Mouse (Mus musculus) thymus, postnatal 25 days (tissue): ENCODE measurements around the gene Insyn1.

ENCODE experiments used
- DNase-seq: peaks from one replicate; pipeline ENCODE4 v3.0.0; 2022

Gene Insyn1

DNA sequence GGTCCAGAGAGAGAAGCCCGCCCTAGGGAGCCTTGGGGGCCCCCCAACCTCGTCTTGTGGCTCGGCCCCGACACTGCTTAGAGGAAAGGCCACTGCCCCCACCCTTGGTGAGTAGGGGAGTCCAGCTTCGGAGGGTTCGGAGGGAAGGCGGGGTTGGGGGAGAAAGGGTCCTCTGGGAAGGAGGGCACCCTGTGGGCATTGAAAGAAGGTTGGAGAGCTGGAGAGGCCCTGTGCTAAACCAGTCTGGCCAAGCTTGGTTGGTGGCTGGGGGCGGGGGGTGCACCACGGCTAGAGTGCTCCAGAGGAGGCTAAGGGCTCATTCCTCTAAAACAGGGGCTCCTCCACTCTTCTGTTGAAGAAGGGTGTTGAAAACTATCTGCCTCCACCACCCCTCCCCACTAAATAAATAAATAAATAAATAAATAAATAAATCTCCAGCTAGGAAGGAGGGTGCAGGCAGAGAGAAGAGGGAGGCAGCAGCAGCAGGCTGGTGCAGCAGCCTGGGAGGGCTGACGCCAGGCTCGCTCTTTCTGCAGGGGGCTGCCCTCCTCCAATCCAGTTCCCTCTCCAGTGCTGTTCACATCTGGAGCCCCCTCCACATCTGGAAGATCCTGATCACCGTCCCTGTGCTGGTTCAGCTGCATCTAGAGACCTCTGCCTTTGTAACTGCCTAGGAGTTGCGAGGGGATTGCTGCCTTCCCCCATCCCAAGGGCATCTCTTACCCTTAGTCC, 896 bp downstream of the Insyn1 start:
- no peak for DNase-seq

DNA sequence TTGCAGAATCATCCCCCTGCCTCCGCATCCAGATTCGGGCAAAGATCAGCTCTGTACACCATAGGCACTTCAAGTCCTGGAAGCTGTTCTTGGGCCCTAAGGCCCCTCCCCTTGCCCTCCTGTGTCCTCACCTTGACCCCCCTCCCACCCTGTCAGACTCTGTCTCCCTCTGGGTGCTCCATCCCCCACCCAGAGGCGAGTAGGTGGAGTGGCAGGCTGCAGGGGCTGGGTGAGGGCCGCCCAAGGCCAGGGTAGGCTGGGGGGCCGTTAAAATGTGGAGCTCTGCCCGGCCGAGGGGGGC, 1.4 kb downstream of the Insyn1 start:
- no peak for DNase-seq

DNA sequence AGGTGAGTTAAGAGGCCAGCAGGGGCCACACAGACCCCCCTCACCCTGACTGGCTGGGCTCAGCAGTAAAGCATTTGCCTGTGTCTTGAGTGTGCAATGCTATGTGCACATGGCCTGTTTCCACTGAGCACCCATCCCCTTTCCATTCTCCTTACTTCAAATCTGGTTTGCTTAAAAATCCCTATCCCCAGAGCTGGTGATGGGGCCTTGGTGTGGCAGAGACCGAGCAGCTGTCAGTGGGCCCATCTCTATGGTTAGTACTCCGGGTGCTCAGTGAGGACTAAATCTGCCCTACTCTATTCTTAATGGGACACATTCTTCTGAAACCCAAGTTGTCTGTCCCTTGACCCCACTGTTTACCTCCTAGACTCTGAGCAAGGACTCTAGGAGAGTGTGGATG, 2.0 kb downstream of the Insyn1 start:
- DNase-seq = no peak

DNA sequence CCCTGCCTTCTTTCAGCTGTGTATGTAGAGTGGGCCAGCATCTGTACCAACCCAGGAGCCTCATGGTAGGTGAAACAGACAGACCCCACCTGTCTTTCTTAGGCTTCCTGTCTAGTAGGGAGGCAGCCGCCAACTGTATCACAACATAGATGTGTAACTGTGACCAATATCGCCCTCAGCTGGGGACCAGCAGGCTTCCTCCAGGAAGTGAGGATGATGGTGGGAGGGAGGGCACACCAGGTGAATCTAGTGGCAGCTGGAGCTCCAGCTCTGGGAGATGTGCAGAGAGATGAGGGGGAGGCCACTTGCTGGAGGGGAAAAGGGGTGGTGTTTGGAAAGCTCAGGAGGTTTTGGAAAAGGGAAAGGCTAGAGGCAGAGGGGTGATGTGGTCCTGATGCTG, 6.6 kb downstream of the Insyn1 start:
- DNase-seq = no peak

DNA sequence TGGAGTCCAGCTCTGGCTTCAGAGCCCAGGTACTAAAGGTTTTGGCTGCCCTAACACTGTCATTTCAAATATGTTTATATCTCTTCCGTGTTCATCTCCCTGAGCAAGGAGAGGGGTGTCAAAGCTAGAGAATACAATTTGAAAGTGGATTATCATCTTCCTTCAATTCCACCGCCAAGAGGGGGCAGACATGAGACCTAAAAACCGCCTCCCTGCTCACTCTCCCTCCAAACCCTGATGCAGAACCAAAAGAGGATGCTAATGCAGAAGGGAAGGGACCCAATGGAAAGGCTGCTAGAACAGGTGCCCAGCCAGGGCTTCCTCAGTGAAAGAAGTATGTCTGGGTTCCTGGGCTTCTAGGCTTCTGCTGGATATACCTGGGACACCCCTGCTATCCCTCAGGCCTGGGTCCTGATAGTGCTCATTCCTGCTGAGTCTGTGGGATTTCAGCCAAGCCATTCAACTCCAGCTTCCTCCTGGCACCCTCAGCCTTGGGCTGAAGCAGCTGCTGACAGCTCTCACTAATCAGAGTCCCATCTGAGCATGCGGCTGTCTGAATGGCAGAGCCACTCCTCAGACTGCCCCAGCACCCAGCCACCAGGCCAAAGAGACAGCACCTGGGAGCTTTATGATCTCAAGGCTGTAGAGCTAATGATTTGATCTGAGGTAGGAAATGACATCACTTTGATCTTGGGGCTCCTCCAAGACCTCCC, 8.2 kb downstream of the Insyn1 start:
- peak; percentile 26 for DNase-seq

DNA sequence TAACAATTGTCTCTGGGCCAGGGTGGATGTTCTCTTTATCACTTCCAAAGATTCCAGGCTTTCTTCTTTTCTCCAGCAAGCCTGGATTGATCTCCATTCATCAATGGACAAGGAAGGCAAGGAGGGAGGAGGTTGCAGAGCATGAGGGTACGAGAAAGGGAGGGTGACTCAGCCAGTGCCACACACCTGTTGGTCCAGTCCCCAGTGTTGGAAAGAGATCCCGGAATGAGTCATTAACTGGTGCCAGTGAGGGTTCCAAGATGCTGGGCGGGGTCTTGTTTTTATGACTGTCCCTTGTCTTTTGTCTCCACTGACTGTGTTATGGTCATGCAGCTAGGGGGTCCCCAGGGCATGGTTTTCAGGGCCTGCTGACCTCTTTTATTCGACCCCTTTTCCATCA, 9.5 kb downstream of the Insyn1 start:
- DNase-seq = no peak

DNA sequence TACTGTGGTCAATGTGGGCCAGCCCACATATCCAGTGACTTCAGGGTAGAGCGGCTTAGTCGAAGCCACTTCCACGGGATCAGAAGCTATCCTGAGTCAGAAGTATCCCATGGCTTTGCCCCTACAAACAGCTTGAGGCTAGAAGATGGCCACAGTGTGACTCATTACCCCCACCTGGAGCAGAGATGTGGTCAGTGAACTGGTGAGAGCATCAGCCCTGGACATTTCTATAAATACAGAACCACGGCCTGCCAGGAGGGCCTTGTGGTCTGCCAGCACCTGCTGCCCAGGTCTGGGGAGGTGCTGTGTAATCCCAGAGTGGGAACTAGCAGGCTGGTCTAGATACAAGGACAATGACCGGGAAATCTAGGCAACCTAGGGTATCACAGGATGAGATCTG, 12.5 kb downstream of the Insyn1 start:
- DNase-seq = no peak

DNA sequence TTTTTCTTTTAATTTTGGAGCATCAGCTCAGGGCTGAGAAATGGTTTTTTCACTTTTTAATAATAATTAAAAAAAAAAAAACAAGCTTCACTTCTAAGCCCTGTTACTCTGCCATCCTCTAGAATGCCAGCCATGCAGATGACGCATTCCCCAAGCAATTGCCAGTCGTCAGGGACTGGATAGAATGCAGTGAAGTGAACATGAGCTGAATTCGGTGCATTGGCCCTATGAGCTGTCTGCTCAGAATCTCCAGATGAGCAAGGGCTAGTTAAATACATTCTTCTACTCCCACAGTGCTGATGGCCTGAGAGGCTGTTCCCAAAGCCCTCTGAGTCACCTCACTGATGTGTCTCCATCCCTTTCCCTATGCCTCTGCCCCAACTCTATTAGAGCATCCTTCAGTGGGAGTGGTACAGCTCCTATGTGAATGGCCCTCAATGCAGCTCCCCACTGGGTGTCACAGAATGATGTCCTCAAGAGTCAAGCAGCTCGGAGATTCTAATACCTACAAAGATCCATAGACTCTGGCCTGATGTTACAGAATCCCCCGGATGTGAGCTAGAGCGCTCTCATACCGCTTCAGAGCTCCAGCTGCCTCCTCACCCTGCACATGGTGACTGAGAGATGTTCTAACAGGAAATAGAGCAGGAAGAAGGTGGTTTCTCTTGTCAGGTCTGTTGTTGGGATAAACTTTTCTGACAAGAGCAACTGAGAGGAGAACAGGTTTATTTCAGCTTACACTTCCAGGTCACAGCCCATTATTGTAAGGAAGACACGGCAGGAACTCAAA, 19.0 kb downstream of the Insyn1 start:
- peak; percentile 49 for DNase-seq

DNA sequence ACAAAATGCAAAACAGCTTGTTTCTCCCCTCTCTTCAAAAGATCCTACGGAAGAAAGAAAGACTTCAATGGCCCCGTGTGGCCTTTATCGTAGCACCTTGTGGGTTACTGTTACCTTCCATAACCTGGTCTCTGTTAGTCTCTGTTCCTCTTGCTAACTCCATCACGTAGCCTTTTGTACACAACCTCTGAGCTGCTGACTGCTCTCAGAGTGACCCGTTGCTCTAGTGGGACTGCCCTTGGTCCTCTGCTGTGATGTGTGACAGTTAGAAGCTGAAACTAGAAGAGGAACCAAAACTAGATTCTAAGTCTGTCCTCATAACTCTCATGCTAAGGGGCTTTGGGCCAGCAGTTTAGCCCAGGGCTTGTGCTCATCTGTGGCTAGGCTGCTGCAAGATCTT, 22.0 kb downstream of the Insyn1 start:
- no peak for DNase-seq

DNA sequence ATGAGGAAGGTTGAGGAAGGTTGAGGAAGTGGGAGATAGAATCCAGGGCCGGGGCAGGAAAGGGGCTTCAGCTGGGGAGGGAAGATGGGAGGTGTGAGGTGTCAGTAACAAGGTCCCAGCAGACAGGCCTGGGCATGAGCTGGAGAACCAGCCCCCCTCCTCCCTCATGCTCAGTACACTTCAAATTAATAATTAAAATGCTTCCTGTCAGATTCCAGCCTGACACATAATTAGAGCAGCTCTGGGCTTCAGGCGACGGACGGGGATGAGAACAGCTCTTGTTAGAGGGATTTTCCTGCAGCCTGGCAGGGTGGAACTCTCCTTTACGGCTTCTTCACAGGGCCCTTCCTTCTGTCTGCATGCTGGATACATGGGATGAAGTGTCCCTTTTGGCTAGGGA, 25.3 kb downstream of the Insyn1 start:
- no peak for DNase-seq

DNA sequence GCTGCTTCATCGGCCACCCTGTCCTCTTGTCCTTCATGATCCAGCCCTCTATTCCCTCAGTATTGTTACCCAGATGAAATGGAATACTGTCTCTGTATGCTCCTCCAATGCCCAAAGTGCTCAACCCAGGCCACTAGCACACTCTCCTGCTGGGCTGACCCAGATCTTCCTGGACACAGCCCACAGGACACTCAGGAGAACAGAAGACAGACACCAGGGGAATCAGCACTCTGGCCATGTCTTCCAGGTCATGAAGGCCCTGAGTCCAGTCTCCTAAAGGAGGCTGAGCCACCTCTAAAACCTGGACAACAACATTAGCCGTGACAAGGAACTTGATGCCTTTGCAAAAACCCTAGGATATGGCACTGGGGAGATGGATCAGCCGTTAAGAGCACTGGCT, 28.1 kb downstream of the Insyn1 start:
- DNase-seq = no peak

DNA sequence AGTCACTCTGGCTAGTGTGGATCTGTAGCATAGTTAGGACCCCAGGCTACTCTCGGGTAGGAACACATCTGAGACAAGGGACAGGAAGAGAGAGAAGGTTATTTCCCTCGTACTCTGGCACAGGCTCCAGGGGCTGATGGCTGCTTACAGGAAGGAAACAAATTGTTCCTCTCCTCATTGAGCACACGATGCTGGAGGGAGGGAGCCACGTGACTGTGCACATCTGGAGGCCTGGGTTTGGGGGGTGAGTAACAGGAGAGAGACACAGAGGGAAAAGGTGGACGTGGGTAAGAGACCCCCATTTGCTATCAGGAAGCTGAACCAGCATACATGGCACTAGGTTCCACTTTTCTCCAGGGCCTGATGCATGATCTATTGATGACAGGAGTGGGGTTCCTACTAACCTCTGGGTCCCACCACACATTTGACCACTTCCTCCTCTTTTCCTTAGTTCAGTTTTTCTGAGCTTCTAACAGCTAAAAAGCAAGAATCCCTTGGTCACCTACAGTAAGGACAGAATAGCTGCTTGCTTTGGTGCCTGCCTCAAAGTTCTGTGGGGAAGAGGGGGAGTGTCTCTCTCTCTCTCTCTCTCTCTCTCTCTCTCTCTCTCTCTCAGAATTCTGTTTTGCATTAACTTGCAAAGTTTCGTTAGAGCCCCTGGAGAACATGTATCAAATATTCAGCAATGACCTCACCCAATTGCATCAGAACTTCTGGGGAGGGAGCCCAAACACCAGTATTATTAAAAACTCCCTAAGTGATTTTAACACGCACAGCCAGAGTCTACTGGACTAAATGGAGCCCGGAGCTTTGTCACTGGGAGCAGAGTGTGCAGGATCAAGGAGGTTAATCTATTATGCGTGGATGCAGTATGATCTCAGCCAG, 29.7 kb downstream of the Insyn1 start:
- DNase-seq = peak; percentile 31

DNA sequence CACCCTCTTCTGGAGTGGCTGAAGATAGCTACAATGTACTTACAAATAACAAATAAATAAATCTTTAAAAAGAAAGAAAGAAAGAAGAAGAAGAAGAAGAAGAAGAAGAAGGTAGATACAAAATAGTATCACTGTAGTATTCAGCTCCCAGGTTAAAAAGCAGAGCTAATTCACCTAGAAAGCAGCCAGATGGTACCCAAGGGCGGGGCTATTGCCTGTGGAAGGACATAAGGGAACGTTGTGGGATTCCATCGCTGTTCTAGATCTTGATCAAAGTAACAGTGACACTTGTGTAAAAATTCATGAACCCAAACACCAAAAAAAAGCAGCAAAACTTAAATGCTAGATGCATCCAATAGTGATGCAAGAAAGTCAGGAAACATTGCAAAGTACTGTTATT, 31.6 kb downstream of the Insyn1 start:
- no peak for DNase-seq

DNA sequence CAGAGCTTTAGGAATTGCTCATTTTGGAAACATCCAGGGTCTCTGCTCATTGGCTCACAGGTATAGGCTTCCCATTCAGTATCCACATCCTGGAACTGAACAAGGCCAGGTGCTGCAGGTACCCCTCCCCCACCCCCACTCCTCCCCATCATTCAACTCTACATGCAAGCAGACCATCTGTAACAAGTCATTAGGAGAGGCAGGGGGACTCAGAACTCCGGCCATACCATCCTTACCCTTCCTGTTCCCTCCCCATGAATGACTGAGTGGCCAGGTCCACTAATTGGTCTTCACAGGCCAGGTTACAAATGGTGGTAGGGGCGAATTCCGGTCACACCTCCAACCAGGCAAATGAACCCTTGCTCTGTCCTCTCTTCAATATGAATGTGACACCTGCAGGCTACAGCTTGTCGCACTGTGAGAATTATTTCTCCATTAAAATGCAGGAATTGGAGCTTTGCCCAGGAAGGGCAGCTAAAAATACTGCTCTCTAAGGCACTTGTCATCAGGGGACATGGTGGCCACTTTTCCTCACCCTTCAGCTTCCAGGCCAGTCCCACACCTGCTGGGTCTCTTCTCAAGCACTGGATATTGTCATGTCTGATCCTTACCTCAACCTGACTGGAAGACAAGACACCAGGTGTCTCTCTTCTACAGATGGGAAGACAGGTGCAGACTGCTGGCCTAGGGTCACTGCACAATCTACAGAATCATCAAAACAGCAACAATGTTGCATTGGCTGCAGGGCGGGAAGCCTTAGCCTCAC, 32.6 kb downstream of the Insyn1 start:
- DNase-seq = no peak

DNA sequence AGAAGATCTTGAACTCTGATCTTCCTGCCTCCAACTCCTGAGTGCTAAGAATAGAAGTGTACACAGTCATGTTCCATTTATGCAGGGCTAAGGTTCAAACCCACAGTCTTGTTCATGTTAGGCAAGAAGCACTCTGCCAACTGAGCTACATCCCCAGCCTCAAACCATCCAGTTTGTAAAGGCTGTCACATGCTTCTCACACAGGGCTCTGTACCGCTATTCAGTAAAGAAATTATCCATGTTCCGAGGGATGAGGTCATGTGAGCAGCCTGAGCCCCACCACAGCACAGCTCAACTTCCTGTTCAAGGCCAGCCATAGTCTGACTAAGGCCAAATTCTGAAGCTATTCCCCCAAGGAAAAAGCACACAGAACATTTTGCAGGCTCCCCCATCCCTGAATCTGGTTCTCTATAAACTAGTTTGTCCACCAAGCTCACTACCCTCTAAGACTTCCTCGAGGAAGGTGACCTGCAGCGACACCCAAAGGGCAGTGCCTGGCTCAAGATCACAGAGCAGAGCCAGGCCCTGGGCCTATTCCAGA, 33.5 kb downstream of the Insyn1 start:
- no peak for DNase-seq

DNA sequence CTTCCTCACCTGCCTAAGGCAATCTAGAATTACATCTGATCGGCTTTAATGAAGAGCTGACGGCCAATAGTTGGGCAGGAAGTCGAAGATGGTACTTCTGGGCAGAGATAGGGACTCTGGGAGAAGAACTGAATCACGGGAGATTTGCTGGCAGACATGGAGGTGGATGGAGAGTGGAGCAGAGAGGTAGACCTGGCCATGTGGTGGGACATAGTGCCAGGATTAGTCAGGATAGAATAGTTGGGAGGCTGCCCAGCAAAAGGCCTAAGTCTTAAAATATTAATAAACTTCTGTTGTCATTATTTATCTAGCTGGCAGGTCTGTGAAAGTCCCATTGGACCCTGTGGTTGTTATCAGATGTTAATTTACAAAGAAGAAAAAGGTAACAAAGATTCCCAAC, 36.7 kb downstream of the Insyn1 start:
- no peak for DNase-seq

DNA sequence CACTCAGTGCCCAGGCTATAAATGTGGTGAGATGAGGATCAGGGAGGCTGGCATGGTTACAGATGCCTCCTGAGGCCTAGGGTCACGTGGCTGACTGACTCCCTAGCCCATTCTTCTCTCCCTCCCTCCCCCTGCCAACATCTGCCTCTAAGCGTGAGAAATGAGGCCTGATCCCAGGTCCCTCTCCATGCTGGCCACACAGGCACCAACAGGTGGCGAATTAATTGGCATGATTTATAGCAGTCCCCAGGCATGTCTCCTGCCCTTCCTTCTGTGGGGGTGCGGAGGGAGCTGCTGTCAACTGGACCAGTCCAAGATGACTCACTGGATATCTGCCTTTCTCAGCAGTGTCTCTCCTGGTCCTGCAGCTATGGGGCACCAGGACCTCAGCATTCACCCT, 39.4 kb downstream of the Insyn1 start:
- DNase-seq = no peak

DNA sequence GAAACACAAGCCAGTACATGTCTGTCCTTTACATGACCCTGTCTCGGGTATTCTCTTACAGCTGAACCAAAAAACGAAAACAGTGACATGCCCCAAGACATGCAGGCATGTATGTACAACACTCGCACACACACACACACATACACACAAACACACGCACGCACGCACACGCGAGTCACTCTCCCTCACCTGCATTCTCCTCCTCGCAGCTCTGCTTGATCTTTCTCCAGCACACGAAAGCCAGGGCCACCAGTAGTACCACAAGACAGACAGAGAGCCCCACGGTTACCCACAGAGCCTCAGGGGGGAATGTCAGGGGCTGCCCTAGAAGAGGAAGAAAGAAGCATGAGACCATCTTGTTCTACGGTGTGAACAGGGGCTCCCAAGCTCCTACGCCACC, 42.0 kb downstream of the Insyn1 start:
- no peak for DNase-seq

DNA sequence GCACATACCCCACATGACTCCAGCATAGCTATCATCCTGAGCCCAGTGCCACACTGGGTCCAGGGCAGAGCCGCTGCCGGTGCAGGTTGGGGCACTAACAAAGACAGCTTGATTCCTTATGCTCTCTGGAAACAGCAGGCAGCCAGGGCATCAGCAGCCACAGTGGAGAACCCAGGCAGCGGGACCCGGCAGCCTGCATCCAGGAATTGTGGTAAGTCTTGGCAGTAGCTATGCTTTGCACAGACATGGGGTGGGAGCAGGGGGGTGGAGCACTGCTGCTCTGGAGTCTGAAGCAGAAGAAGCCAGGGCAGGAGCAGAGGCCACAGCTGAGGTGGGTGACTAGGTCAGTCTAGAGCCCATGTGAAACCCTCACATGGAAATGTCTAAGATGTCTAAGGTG, 43.8 kb downstream of the Insyn1 start:
- no peak for DNase-seq

DNA sequence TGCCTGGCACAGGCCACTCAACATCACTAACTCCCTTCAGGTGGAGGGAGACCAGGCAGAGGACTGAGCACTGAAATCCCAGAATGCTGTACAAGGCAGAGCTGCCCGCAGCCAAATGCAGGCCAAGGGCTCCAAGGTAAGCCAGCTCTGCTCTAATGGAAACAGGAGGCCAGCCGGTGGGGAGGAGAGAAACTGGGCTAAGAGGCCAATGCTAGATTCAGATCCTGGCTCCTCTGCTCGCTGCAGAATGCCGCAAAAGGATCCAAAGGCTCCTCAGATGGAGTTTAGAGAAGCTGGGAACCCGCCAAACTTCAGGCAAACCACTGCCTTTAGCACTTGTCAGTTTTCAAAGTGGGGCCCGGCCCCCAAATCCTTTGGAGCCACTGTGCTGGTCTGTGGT, 44.9 kb downstream of the Insyn1 start:
- no peak for DNase-seq

DNA sequence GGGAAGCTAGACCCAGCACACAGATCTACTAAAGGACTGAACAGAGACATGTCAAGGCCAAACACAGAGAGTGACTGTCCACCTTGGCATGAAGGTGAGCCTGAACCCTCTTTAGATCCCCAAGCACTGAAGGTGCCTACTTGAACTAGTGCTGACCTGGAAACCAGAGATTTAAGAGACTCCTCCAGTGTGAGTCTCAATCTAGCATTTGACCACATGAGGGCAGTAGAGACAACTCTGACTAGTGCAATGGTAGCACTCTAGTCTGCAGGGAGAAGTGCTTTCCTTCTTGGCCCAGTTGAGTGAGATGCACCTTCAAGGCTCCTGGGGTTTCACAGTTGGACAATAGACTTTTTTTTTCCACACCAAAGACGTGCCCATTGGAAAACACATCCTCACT, 46.4 kb downstream of the Insyn1 start:
- peak; percentile 60 for DNase-seq
